Mouse (Mus musculus): ENCODE measurements around the gene Klhl26. TPM values are rescaled to one million over a fixed set of nuclear protein-coding genes. Genes with fewer than 3 reads are reported as not detected.

Klhl26 gene
- polyA plus RNA-seq, 1 experiment from 2014 or later = 19.3 TPM

DNA sequence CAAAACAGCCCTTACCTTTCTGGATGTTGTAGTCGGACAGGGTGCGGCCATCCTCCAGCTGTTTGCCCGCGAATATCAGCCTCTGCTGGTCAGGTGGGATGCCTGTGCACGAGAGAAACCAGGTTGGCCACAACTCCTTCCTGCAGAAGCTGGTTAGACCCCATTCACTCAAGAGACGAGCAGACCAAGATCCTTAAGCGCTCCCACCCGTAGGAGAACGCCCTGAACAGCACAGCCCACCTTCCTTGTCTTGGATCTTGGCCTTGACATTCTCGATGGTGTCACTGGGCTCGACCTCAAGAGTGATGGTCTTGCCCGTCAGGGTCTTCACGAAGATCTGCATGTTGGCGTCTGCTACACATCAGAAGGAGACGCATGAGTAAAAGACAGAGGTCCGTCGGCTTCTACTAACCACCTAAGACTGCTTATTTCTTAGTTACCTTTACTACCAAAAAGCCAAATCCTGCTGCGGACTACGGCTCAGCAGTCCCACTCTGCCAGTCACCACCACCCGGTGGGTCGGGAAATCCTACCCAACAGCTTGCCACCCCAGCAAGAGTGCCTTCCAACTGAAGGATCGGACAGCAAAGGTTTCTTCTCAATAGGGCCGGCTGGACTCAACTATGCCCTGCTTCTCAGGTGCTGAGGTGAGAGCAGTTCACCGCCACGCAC is 32.6 kb upstream of the Klhl26 start:
- Histone ChIP-seq H3K9ac (replicated peaks) (peak overlapping the region; percentile 99), H3K9me3 (no peaks in the 10 kb centered on the region), H3K4me1 (replicated peaks) (peaks cover 45% of the 10 kb centered on the region), H3K27me3 (0 out of 2 replicates have a peak, but pooled peaks cover under 1% of the 10 kb centered on the region), H3K27ac (peak overlapping the region; percentile 96), H3K4me3 (replicated peaks) (peak overlapping the region; percentile 97), H3K4me2 (replicated peaks) (peak overlapping the region; percentile 86), H3K36me3 (peaks cover 43% of the 10 kb centered on the region)
- no peak for ATAC-seq
- WGBS = 16% methylated on average over 25 of the region's 25 CpGs

DNA sequence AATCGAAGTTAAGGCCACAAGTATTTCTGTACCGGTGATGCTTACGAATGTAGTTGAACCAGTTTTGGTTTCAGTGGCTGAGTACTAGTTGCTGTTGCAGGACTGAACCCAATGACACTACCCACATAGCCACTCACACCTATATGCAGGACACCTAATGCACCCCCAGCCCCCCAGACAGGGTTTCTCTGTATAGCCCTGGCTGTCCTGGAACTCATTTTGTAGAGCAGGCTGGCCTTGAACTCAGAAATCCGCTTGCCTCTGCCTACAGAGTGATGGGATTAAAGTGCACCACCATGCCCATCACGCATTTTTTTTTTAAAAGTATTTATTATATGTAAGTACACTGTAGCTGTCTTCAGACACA is 30.2 kb upstream of the Klhl26 start:
- Histone ChIP-seq H3K27me3 (peaks cover 24% of the 10 kb centered on the region), H3K4me3 (replicated peaks) (peak overlapping the region; percentile 55; the same call in 1 of the 2 replicates), H3K4me2 (replicated peaks) (peak overlapping the region; percentile 64; the same call in 1 of the 2 replicates), H3K9me3 (no peaks in the 10 kb centered on the region), H3K36me3 (peaks cover 32% of the 10 kb centered on the region), H3K27ac (peak overlapping the region; percentile 89; the same call in 1 of the 2 replicates), H3K4me1 (replicated peaks) (peaks cover 56% of the 10 kb centered on the region), H3K9ac (replicated peaks) (no peak overlapping the region)
- WGBS = 63% methylated on average over 5 of the region's 5 CpGs
- no peak for ATAC-seq

GRCm38 (mm10) chr8:70506328-70507026 is 29.7 kb upstream of the Klhl26 start, which contains the start of gene Rex1bd:
Rex1bd (minus strand) TSS chr8:70506752.
- Histone ChIP-seq H3K4me3 (replicated peaks) (peak within 1 kb of the TSS; percentile 55), H3K4me2 (replicated peaks) (peak within 1 kb of the TSS; percentile 64), H3K36me3 (peaks cover 32% of the 10 kb centered on the region), H3K4me1 (replicated peaks) (peaks cover 52% of the 10 kb centered on the region), H3K27ac (peak within 1 kb of the TSS; percentile 89), H3K9me3 (no peaks in the 10 kb centered on the region), H3K27me3 (peaks cover 30% of the 10 kb centered on the region), H3K9ac (replicated peaks) (peak within 1 kb of the TSS; percentile 78)
- WGBS = 2% methylated on average over 40 of the region's 40 CpGs
- peak; percentile 85 for ATAC-seq

- Histone ChIP-seq H3K9ac (replicated peaks) (peak overlapping the region; percentile 78), H3K4me1 (replicated peaks) (peaks cover 50% of the 10 kb centered on the region), H3K36me3 (peaks cover 32% of the 10 kb centered on the region), H3K9me3 (no peaks in the 10 kb centered on the region), H3K27ac (peak overlapping the region; percentile 89), H3K27me3 (peaks cover 36% of the 10 kb centered on the region), H3K4me2 (replicated peaks) (peak overlapping the region; percentile 64), H3K4me3 (replicated peaks) (peak overlapping the region; percentile 55)
- WGBS = 41% methylated on average over 32 of the region's 32 CpGs
- ATAC-seq = no peak
Measured at GRCm38 (mm10) chr8:70505698-70506327, 29.0 kb upstream of the Klhl26 start.

- Histone ChIP-seq H3K9ac (replicated peaks) (no peak overlapping the region), H3K4me1 (replicated peaks) (peaks cover 51% of the 10 kb centered on the region), H3K4me3 (replicated peaks) (no peak overlapping the region), H3K36me3 (peaks cover 32% of the 10 kb centered on the region), H3K27me3 (peaks cover 46% of the 10 kb centered on the region), H3K4me2 (replicated peaks) (peak overlapping the region; percentile 64; the same call in 1 of the 2 replicates), H3K27ac (no peak overlapping the region), H3K9me3 (no peaks in the 10 kb centered on the region)
- WGBS = 77% methylated on average over 3 of the region's 3 CpGs
- ATAC-seq = no peak
Measured at GRCm38 (mm10) chr8:70504851-70505250, 28.1 kb upstream of the Klhl26 start.

DNA sequence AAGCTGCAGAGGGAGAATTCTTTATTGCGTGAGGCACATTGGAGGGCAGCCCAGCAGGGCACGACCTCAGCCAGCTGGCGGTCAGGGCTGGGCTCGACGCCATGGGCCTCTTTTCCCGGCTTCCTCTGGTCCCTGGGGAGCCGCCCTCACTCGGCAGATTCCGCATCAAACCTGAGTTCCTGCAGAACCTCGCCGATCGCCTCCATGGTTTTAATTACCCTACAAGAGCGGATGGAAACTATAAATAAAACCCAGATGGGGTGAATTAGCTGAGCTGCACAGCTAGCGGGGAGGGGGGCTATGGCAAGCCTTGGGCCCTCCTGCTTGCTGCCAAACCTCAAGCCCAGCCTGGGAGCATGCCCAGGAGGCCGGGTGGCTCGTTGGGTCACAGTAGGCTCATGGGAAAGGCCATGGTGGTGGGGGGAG is 27.5 kb upstream of the Klhl26 start:
- H3K9ac ChIP-seq (replicated peaks) = no peak overlapping the region
- no peak overlapping the region for H3K4me2 ChIP-seq (replicated peaks)
- no peak for ATAC-seq
- WGBS = 66% methylated on average over 16 of the region's 16 CpGs
- H3K27me3 ChIP-seq = peaks cover 51% of the 10 kb centered on the region
- H3K27ac ChIP-seq = no peak overlapping the region
- H3K4me3 ChIP-seq (replicated peaks) = no peak overlapping the region
- no peaks in the 10 kb centered on the region for H3K9me3 ChIP-seq
- H3K36me3 ChIP-seq = peaks cover 32% of the 10 kb centered on the region
- H3K4me1 ChIP-seq (replicated peaks) = peaks cover 48% of the 10 kb centered on the region

GRCm38 (mm10) chr8:70503062-70503750 is 26.4 kb upstream of the Klhl26 start:
- Histone ChIP-seq H3K9me3 (no peaks in the 10 kb centered on the region), H3K4me2 (replicated peaks) (no peak overlapping the region), H3K27me3 (peaks cover 62% of the 10 kb centered on the region), H3K4me1 (replicated peaks) (peaks cover 38% of the 10 kb centered on the region), H3K4me3 (replicated peaks) (no peak overlapping the region), H3K27ac (no peak overlapping the region), H3K9ac (replicated peaks) (0 out of 2 replicates have a peak overlapping the region, but pooled peaks have one; percentile 5), H3K36me3 (peaks cover 22% of the 10 kb centered on the region)
- WGBS = 12% methylated on average over 46 of the region's 46 CpGs
- no peak for ATAC-seq

- peaks cover 17% of the 10 kb centered on the region for H3K36me3 ChIP-seq
- no peak for ATAC-seq
- H3K4me2 ChIP-seq (replicated peaks) = no peak overlapping the region
- 34% methylated on average over 12 of the region's 12 CpGs for WGBS
- no peaks in the 10 kb centered on the region for H3K9me3 ChIP-seq
- H3K27ac ChIP-seq = no peak overlapping the region
- H3K4me1 ChIP-seq (replicated peaks) = peaks cover 38% of the 10 kb centered on the region
- no peak overlapping the region for H3K9ac ChIP-seq (replicated peaks)
- H3K4me3 ChIP-seq (replicated peaks) = no peak overlapping the region
- peaks cover 69% of the 10 kb centered on the region for H3K27me3 ChIP-seq
Measured at GRCm38 (mm10) chr8:70502540-70502939, 25.8 kb upstream of the Klhl26 start.

- peaks cover 38% of the 10 kb centered on the region for H3K4me1 ChIP-seq (replicated peaks)
Measured at GRCm38 (mm10) chr8:70501820-70502529, 25.2 kb upstream of the Klhl26 start.

DNA sequence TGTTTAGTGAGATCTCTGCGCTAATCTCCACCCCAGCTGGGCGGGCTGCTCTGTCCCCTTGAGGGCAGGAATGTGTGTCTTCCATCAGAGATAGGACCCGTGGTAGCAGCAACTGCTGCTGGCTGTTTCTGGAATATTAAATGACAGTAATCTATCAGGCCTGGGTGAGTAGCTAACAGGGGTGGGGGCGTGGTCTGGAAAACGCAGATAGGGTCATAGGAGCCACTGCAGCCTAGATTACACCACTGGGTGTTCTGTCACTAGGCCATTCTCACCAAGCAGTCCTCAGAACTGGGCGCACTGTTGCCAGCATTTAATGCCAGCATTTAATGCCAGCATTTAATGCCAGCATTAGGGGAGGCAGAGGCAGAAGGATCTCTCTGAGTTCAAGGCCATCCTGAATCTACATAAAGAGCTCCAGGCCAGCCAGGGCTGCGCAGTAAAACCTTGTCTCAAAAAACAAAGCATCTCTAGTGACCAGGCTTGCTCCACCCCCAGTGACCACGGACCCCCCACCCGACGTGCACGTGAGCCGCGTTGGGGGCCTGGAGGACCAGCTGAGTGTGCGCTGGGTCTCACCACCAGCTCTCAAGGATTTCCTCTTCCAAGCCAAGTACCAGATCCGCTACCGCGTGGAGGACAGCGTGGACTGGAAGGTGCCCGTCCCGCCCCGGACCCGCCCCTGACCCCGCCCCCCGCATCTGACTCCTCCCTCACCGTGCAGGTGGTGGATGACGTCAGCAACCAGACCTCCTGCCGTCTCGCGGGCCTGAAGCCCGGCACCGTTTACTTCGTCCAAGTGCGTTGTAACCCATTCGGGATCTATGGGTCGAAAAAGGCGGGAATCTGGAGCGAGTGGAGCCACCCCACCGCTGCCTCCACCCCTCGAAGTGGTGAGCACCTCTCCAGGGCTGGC is 23.9 kb upstream of the Klhl26 start:
- peaks cover 11% of the 10 kb centered on the region; the same call in 1 of the 2 replicates for H3K36me3 ChIP-seq
- 5% methylated on average over 39 of the region's 39 CpGs for WGBS
- peaks cover 88% of the 10 kb centered on the region for H3K27me3 ChIP-seq
- H3K4me3 ChIP-seq (replicated peaks) = 0 out of 2 replicates have a peak overlapping the region, but pooled peaks have one; percentile 3
- peak overlapping the region; percentile 29 for H3K4me2 ChIP-seq (replicated peaks)
- H3K4me1 ChIP-seq (replicated peaks) = peaks cover 33% of the 10 kb centered on the region
- no peak for ATAC-seq
- H3K9ac ChIP-seq (replicated peaks) = no peak overlapping the region
- no peak overlapping the region for H3K27ac ChIP-seq
- H3K9me3 ChIP-seq = no peaks in the 10 kb centered on the region

More at GRCm38 (mm10) chr8:70501820-70502529, 25.2 kb upstream of the Klhl26 start:
- no peak overlapping the region for H3K4me3 ChIP-seq (replicated peaks)
- no peaks in the 10 kb centered on the region for H3K9me3 ChIP-seq
- H3K36me3 ChIP-seq = peaks cover 11% of the 10 kb centered on the region
- ATAC-seq = no peak
- peaks cover 75% of the 10 kb centered on the region for H3K27me3 ChIP-seq
- 7% methylated on average over 23 of the region's 23 CpGs for WGBS
- H3K4me2 ChIP-seq (replicated peaks) = no peak overlapping the region
- no peak overlapping the region for H3K27ac ChIP-seq
- H3K9ac ChIP-seq (replicated peaks) = no peak overlapping the region; the same call in 1 of the 2 replicates
